Mouse (Mus musculus) cerebellum, postnatal 10 days (tissue): ENCODE results near the gene Auts2.

Experiments
- DNase-seq, 2 experiments: peaks; one replicate each; pipeline ENCODE4 v3.0.0; 2021; ENCODE audit warnings: mixed read lengths in 2 of 2

Gene Auts2

DNA sequence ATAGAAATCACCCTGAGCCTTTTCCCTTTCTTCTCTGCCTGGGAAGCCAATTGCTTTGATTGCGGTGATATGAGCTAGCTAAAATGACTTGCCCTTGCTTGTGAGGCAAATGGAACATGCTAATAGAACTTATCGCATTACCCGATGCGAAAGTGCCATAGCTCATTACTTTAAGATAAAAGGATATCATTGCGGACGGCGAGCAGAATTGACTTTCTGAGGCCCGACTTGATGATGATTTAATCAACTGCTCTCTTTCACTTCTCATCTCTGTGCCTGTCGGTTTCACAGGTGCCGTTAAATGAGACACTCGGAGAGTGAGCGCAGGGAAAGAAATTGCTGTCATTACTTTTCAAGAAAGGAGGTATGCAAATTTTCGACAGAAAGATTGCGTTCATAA lies 762.1 kb downstream of the Auts2 start:
- no peak for DNase-seq

DNA sequence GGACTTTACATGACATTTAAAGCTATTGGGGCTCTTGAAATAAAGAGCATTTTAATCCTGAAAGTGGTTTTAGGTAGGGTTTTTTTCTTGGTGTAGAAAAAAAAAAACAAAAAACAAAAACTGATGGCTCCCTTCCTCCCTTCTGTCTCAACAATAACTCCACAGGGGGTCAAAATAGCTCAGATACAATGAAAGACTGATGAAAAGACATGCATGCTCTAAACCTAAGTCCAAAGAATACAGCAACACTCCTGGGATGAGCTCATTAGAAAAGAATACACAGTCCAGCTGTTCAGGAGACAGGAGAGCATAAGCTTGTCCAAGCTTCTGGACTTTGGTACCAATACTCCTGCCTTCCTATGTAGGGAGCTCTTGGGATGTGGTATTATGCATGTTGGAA lies 764.0 kb downstream of the Auts2 start:
- DNase-seq: no peak

DNA sequence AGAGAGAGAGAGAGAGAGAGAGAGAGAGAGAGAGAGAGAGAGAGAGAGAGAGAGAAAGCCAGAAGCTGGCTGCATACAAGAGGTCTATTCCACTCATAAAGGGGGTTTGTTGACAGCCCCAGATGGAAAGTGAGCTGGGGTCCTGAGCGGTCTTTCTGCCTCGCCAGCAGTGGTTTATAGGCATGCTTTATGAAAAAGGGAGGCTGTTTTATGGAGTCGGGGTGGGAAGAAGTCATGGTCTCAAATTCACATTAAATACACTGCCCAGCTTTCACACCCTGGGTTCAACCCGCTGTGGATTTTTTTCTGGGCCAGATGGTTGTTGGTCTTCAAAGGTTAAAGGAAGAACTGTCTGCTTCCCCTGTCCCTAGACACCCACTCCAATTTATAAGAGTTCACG lies 767.5 kb downstream of the Auts2 start:
- peak in 1 of 2 experiments; percentile 38 for DNase-seq

DNA sequence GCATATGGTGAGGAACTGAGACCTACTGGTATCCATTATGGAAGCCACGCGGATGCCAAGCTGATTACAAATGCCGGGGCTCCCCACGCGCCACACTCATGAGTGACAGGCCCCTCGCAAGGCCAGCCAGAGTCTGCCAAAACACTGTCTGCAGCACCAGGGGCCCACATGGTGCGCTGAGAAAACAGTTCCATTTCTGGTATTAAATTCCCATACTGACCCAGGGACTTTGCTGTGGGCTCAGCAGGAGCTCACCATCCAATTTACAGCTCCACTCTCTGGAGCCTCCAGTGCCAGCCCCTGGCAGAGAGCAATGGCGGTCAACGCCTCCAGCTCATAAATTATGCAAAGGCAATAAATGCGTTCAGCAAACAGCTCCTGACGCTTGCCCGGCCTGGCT lies 767.9 kb downstream of the Auts2 start:
- DNase-seq: peak; percentile 85 to 94

DNA sequence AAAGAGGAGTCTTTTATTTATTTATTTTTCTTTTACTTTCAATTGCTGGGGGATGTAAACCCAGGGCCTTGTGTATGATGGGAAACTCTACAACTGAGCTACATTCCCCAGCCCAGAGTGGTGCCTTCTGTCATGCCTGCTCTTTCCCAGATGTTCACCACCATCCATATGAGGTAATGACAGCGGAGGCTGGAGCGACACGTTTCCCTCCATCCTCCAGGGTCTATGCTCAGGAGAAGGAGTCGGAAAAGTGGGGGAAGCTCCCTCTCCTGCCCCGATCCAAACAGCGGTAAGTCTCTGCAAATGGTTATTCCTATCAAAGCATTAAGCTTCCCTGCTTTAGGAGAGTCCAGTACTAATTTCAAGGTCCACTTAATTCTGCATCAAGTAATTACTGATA lies 768.4 kb downstream of the Auts2 start:
- DNase-seq: no peak

DNA sequence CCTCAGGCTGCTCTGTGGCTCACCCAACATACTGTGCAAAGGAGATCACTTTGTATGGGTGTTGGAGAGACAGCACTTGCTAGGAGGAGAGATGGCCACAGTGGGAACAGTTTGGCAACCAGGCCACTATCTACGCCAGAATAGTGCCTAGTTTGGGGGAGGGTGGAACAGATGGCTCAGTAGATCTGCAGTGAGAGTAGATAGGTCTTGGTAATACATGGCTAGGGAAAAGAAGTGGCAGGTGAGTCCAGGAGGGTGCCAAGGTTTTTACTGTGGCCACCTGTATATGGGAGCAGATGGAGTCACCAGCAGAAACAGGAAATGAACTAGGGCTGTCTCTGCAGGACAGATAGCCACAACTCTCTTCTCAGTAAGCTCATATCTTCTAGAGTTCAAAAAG lies 770.5 kb downstream of the Auts2 start:
- DNase-seq: peak; percentile 75 to 85

DNA sequence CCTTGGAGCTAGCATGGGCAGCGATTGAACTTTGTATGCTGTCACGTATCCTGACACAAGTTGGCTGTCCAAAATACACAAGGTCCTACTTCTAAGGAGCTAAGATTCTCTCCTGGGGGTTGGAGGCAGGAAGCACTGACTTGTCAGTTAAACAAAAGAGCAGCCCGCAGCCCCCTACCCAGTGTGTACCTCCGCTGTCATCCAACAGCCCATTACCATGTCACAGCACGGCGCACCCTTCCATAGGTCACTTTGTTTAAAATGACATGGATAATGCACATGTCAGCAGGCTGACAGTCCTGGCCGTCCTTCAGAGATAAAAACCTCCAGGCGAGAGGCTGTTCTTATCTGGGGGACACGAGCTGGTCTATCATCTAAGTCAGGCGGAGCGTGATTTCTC lies 773.9 kb downstream of the Auts2 start:
- DNase-seq: no peak

DNA sequence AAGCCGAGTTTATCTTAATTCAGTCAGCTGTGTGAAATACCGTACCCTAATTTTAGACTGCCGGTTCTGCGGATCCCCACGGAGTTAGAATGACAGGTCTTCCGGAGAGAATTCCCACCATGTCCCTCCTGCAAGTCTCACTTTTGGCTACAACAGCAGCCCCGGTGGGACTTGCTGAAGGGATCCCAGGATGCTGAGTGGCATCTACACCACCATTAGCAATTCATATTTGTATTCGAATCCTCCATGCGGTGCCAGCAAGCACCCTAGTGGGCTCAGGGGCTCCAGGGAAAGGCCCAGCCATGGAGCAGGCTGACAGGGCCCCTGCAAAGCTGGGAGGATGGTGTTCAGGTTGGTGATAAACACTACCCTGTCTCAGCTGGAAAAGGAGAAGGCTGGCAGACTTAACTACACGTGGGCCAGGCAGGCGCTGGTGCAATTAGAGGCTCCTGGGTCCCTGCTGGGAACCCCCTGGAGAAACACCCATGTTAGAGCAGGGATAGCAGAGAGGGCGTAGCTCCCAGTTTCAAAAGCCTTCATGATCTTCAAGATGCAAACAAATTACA lies 775.4 kb downstream of the Auts2 start:
- DNase-seq: no peak

DNA sequence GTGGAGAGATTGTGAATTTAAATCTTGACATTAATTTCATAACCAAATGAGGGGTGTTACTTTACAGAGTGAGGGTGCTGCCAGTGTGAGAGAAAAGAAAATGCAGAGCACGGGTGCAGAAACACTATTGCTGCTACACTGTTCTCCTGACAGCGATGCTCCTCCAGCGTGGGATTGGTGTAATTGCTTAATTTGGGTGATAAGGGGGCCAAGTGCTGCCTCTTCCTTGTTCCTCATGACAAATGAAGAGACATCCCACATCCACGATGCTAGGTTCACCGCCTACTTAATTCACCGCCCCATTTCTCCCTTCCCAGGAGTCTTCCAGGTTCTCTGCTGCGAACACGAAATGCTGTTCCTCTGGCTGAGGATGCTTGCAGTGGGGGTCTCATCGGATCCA lies 776.0 kb downstream of the Auts2 start:
- DNase-seq: no peak

DNA sequence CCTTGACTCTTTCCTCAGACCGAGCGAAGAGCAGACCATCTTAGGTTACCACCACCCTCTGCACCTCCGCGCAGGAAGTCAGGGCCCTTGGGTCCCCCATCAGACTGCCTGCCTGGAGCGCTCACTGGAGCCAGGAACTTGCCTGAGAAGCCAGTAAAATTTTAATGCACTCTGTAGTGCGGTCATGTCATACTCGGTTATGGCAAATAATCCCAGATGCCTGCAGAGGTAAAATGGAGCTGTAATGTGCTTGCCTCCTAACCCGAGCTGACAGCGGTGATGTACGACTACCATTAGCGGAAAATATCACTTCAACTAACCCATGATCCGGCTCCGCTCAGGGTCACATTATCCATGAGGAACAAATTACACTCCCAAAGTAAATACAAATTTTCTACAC lies 783.7 kb downstream of the Auts2 start:
- DNase-seq: no peak

DNA sequence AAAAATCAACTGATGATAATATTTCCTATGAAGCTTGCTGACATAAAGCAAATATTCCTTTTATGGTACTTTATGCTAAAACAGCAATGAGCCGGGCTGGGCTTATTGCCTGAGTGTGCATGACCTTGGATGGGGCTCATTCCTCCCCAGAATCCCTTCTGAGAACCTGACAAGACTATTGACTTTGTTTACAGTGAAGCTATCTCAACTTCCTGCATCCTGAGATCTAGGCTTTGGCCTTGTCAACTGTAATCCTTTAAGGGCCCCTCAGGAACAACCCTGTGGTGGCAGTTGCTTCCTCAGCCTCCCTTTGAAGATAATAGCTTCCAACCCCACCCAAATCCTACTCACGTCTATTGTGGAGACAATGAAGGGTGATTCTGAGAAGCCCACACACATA lies 792.8 kb downstream of the Auts2 start:
- no peak for DNase-seq

DNA sequence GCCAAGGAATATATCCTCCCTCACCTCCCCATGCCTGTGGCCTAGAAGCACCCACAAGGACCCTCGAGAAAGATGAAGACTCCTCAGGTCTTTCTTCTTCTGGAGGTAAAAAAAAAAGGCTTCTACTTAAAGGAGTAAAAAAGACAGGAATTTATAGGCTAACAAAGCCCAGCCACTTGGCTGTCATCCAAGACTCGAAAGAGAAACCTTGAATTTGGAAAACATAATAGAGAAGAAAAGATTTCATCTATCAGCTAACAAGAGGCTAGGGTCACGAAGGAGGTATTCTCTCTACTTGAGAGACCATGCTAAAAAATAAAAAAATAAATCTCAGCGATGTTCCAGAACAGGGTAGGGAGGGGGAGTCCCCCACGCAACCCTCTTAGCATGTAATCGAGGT lies 793.9 kb downstream of the Auts2 start:
- no peak for DNase-seq

DNA sequence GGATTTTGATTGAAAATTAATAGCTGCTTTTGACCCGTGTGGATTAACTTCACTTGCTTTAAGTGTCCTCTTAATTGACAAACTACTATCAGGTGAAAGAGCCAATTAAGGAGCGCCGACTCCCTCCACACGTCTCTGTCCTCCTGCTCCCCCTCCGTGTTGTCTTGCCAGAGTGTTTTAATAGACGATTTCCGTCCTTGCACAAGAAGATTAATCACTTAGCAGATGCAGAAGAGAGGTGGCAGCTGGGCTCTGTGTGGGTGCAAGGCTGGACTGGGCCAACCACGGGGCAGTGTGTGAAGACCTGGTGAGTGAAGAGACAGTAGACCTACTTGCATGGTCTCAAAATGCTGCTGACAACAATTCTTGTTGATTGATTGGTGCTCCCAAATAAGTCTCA lies 800.1 kb downstream of the Auts2 start:
- DNase-seq: peak in 1 of 2 experiments; percentile 23

DNA sequence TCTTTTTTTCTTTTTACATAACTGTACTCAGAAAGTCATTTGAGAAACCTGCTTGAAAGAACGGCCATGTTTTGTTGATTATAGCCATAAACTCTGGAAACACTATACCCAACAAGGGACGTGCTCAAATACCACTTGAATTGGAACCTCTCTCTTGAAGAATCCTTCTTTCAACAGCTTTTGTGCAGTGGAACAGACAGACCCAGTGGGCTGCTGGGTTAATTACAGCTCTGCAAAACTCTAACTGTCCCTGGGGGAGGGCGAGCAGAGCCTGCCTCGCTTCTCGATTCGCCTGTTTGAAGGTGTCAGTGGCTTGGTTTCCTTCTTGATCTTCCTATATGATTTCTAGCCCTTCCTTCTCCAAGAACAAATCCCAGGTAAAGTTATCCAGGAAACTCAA lies 805.7 kb downstream of the Auts2 start:
- no peak for DNase-seq

DNA sequence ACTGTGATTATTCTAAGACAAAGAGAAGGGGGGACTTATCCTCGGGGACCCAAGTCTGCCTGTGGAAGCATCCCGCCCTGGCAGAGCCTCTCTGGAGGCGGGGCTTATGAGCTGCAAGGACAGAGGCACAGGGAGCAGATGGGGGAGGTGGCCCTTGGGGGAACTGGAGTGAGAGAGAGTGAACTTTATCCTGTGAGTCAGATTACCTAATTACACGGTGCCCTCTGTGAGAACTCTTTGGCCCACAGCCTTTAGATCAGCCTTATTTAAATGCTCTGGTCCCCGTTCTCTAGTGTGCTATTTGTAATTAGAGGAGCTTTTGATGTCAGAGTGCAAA lies 809.9 kb downstream of the Auts2 start:
- peak in 1 of 2 experiments; percentile 47 for DNase-seq

DNA sequence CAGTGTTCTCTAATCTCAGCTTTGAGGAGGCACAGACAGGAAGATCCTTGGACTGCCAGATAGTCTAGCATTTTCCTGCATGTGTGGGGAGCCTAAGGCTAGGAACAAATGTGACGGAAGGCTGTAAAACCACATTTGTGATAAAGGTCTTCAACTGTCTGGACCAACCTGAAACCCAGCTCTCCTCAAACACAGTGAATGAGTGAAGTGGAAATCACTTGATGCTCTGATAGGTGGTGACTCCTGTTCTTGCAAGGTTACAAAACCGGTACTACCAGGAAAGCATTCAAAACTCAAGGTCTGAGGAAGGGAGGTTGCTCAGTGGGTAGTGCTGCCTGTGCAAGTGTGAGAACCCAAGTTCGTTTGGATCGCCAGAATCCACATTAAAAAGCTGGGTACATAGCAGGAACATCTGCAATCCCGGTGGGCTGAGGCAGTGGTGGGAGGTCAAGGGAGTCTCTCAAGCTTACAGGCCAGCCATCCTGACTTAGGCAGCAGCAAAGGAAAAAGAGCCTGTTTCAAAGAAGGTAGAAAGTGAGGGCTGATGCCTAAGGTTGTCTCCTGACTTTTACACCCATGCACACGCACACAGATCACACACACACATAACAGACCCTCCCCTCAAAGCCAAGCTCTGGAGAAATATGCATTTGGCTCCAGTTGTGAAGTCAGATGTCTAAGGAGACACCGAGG lies 810.4 kb downstream of the Auts2 start:
- DNase-seq: no peak

DNA sequence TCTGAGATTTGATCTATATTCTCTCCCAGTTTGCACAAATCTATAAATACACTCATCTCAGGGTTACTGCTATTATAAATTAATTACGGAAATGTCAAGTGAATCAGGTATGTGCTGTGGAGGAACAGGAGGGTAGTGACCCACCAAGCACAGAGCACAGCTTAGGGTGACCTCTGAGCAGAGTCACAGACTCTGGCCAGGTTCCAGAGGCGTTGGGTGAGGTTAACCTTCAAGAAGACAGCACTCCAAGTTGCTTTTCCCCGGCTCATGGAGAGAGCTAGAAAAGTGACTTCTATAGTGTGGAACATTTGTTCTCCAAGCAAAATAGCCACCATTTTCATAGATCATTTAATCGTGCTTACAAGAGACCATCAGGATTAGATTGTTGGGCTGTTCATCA lies 813.7 kb downstream of the Auts2 start:
- no peak for DNase-seq

DNA sequence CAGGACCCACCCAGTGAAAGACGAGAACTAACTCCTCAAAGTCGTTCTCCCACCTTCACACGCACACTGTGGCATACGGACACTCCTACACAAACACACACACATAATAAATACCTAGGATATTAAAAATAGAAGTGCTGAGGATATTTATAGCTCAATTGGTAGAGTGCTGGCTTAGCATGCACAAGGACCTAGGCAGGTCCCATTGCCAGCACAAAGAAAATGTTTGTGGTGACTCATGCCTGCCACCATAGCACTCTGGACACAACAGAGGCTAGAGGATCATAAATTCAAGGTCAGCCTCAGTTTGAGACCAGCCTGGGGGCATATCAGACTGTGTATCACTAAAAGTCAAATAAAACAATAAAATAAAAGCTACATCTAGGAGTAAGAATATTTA lies 815.2 kb downstream of the Auts2 start:
- no peak for DNase-seq

DNA sequence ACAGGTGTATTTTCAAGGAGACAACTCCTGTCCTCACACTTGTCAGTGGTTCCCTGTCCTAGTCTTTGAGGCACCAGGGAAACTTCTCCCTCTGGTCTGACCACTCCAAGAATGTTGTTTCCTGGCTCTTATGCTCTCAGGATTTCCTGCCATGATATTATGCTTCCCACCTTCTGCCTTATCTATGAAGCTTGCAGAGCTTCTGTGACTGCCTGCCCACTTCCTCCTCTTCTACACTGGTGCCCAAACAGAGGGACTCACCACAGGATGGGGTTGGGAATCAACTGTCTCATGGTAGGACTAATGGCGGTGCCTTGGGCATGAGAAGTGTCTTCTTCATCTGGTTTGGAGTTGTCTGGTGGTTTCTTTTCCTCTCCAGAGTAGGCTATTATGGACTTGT lies 818.6 kb downstream of the Auts2 start:
- no peak for DNase-seq

DNA sequence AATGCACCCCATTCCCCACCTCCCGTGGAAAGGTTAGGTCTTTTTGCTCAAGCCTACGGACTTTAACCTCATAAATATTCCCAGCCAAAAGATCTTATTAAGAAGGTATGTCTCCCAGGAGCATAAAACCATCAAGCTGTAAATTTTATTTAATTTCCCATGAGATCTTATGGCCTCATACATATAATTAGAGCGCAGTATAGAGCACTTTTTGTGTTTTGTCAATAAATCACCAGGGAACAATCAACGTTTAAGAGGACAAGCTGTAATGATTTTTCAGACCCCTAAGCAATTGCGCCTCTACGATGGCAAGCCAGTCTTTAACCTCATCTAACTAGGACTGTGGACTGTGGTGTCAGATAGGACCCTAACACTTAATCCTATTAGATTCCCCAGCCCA lies 820.4 kb downstream of the Auts2 start:
- DNase-seq: no peak

DNA sequence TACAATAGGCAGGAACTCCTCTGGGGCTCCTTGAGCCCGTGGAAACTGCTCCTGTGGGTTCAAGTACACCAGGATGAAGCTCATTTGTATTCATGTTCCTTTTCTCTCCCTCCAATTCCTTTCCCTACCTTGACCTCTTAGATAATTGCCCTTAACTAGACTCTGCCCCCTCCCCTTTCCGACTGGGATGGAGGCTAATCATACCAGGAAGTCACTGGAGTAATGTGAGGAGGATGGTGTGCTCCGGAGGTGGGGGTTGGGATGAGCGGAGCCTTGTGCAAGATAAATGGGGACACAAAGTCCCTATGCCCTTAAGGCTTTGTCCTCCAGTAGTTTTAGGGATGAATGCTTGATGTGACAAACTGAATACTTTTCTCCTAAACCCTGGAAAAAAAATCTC lies 820.8 kb downstream of the Auts2 start:
- DNase-seq: no peak

DNA sequence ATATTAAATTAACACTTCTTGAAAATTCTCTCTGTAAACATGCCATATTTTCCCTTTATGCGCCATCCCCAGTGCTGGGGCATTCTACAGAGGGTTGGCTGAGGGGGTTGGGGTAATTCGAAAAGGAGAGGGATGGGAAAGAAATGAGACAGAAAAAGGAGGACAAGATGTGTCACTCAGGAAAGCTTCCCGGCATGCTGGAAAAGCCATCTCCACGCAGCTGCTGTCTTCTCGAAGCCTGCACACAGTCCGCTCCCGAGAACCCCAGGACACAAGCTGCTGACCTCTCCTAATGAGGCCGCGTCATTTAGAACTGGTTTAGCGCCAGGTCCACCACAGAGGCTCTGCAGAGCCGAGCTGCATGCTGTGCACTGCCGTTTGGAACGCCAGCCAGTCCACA lies 825.1 kb downstream of the Auts2 start:
- peak; percentile 68 to 80 for DNase-seq

DNA sequence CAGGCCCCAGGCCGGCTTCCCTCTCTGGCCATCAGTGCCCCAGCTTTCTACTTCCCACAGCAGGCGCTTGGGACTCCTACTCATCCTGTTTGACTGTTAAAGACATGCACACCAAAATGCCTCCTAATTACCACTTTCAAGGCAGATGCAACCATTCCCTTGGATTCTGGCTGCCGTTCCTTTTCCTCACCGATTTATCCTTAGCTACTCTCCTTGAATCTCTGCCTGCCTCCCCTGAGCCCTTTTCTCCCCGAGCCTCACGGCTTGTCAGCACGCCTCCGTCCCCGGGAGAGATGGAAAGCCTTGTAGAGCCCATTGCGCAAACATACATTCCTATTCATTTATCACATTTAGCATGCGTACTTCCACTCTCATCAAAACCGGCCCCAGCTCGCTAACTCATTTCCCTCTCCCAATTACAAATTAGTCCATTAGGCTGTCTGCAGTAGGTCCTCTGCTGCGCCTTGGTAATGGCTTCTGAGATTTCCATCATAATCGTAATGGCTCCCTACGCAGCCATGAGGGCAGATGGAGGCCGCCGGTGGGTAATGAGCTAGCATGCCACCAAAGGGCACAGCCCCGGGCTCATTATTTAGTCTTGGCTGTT lies 825.7 kb downstream of the Auts2 start:
- DNase-seq: peak; percentile 47 to 49

DNA sequence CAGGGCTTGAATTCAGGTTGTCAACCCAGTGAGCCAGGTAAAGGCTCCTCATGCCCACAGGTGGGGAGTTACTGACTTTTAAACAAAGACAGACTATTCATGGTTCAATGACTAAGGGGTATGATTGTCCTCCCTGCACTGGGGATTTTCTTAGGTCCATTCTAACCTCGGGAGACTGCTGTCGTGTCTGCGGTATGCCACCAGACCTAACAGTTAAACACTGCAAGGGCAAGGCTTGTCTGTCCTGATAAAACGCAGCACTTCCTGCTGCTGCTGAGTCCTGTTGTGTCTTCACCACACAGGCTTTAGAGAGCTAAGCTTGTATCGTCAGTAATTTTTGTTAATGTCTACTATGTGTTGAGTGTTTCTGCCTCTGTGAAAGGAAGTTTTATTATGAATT lies 828.2 kb downstream of the Auts2 start:
- no peak for DNase-seq

DNA sequence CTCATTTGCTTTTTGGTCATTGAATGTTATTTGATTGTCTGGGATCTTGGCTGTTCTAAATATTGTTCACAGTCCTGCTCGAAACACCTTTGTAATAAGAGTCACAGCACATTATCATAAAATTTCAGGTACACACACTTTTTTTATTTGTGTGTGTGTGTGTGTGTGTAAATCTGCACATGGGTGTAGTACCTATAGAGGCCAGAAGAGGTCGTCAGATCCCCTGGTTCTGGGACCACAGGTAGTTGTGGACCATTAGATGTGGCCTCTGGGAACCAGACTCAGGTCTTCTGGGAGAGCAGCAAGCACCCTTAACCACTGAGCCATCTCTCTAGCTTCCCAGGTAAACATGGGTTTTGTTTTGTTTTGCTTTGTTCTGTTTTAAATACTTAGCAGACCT lies 830.7 kb downstream of the Auts2 start:
- no peak for DNase-seq
